Mouse (Mus musculus): ENCODE measurements around the gene C1s2.

DNA sequence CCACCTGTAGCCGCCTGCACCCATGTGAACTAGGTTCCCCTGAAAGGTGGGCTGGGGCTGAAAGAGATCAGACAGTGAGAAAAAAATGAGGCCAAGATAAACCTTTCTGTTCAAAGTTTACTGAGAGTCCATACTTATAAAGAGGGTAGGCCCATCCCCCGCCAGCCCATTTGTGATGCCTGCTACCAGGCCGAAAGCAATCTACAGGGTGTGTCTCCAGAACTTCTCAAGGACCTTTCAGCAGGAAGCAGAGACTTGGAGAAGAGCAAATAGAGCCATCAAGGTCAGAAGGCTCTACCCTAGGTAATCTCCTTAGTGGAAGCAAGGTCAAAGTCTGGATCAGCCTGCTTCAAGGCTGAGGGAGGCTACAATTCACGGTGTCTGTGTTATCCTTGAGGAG is 33.9 kb downstream of the C1s2 start:
- TF ChIP-seq MAFK (IDR thresholded peaks at IDR 0.05; ENCODE audit: insufficient read depth, low read depth, low read length): no peak
- no peak for TF ChIP-seq CHD2 (IDR thresholded peaks at IDR 0.05; ENCODE audit: low read depth, low read length)
- TF ChIP-seq ZC3H11A (IDR thresholded peaks at IDR 0.05; ENCODE audit: borderline replicate concordance, low read depth, low read length): no peak

Data from ES-E14 (cell line).